Mouse (Mus musculus) spleen, postnatal 0 days (tissue): ENCODE data around the gene Zfp385b. TPM values are rescaled to one million over a fixed set of nuclear protein-coding genes. Genes with fewer than 3 reads are reported as not detected.

Source experiments
- polyA plus RNA-seq: library from polyadenylated mRNA; unstranded; fragments of >200 nt; fragmentation: Nextera tagmentation; extraction: Ambion mirVana; gene quantifications from 2 replicates; pipeline ENCODE4 v1.2.1, GENCODE M21; 2015

Zfp385b gene
- 0.58 and 0.84 TPM in 2 replicates for polyA plus RNA-seq

DNA sequence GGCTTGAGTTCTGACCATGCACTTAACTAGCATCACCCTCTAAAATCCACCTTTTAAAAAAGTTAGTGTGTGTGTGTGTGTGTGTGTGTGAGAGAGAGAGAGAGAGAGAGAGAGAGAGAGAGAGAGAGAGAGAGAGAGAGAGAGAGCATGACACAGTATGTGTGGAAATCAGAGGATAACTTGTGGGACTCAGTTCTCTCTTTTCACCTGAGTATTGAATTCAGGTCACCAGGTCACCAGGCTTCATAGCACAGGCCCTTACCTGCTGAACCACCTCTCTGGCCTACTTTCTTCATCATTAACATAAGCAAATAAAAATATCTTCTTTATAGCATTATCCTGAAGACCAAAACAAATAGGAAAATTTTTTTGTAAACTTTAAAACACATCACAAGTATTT, at the start of gene Zfp385b:
TSS of gene Zfp385b (minus strand) at position 101 of the 400 bp plus-strand sequence.

Other genes with a start within 250 kb of the Zfp385b start
- 15.7 and 15.8 TPM in 2 replicates for gene Cwc22, start 126.7 kb upstream of the Zfp385b start, polyA plus RNA-seq